Mouse (Mus musculus) bone marrow, adult 2 months (tissue): ENCODE measurements around the gene Ptprg.

Experiments
- CTCF ChIP-seq: fragments of 200-500 bp; IDR thresholded peaks from 2 replicates; pipeline ENCODE4 v1.5.1; 2011; ENCODE audit warnings: low read length, control low read depth; ENCODE audit not compliant: control insufficient read depth, insufficient read depth
- POLR2A ChIP-seq: fragments of 200-500 bp; IDR thresholded peaks from 2 replicates; pipeline ENCODE4 v1.6.1; 2011; ENCODE audit warnings: low read depth, mild to moderate bottlenecking, control low read depth, low read length, borderline replicate concordance; ENCODE audit not compliant: control insufficient read depth

- TF ChIP-seq CTCF (no peak), POLR2A (no peak)
These were observed 223.2 kb downstream of the Ptprg start for GRCm38 (mm10) chr14:11776566-11776965.
